Mouse (Mus musculus): ENCODE measurements around the gene Mysm1. TPM values are rescaled to one million over a fixed set of nuclear protein-coding genes. Genes with fewer than 3 reads are reported as not detected.
A peak's percentile ranks its signal among the peaks of the same experiment; 100 is the strongest.

The Mysm1 gene
- polyA plus RNA-seq, 1 experiment from 2014 or later = 41.1 TPM

DNA sequence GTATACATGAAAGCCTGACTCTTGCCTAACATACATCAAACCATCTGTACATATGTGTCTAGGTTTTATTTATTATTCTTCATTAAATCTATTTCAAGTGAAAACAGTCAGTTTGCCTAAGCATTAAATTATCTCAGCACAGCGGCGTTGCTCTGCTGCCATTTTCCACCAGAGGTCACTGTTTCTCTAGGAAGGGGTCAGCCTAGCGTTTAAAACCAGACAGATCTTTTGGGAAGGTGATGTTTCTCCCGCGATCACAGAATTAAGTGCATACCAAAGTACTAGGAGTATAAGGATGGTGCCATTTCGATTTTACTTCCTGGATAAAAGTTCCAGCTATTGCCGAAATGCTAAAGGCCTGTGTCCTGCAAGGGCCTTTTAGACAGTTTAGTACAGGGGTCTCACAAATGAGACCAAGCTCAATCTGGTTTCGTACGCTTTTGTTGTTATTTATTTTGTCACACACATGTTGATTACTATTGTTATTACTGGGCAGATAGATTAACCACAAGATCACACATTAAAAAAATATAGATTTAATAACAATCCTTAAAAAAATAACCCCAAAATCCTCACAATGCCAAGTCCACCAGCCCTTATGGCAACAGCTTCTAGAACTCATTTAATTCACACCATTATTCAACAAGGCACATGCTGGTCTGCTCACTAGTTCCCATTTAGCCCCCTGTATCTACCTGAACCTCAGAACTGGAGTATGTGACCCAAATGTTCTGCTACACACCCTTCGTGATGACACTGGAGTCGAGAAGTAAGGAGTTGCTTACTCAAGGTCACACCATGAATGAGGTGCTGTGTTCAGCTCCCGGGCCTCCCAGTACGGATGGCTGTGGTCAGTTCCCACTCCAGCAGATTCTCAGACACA lies 29.5 kb upstream of the Mysm1 start:
- 45% methylated on average over 13 of the region's 13 CpGs for WGBS
- H3K4me2 ChIP-seq (replicated peaks; ENCODE audit: low read depth, low read length) = no peak overlapping the region

GRCm38 (mm10) chr4:95007759-95008158 lies 28.9 kb upstream of the Mysm1 start:
- no peaks in the 10 kb centered on the region for H3K36me3 ChIP-seq (ENCODE audit: control insufficient read depth, insufficient read depth, low read length)
- H3K4me2 ChIP-seq (replicated peaks; ENCODE audit: low read depth, low read length) = no peak overlapping the region
- H3K9me3 ChIP-seq (ENCODE audit: control insufficient read depth, low read length) = no peaks in the 10 kb centered on the region
- H3K4me3 ChIP-seq (ENCODE audit: low read length) = no peak overlapping the region
- WGBS = 39% methylated on average over 8 of the region's 8 CpGs
- H3K4me1 ChIP-seq (ENCODE audit: control insufficient read depth, insufficient read depth, low read length) = no peaks in the 10 kb centered on the region
- ATAC-seq (ENCODE audit: low FRiP score, low TSS enrichment) = no peak
- H3K27me3 ChIP-seq (ENCODE audit: control insufficient read depth, insufficient read depth, low read length) = no peaks in the 10 kb centered on the region
- H3K27ac ChIP-seq (ENCODE audit: low read depth, low read length) = no peak overlapping the region
- no peak overlapping the region for H3K9ac ChIP-seq (ENCODE audit: low read depth, low read length)

More for the DNA sequence above, 29.5 kb upstream of the Mysm1 start:
- H3K9me3 ChIP-seq (ENCODE audit: control insufficient read depth, low read length) = no peaks in the 10 kb centered on the region
- no peaks in the 10 kb centered on the region for H3K4me1 ChIP-seq (ENCODE audit: control insufficient read depth, insufficient read depth, low read length)
- no peaks in the 10 kb centered on the region for H3K36me3 ChIP-seq (ENCODE audit: control insufficient read depth, insufficient read depth, low read length)
- H3K27ac ChIP-seq (ENCODE audit: low read depth, low read length) = no peak overlapping the region
- no peak overlapping the region for H3K4me3 ChIP-seq (ENCODE audit: low read length)
- ATAC-seq (ENCODE audit: low FRiP score, low TSS enrichment) = peak; percentile 83
- no peak overlapping the region for H3K9ac ChIP-seq (ENCODE audit: low read depth, low read length)
- H3K27me3 ChIP-seq (ENCODE audit: control insufficient read depth, insufficient read depth, low read length) = no peaks in the 10 kb centered on the region

DNA sequence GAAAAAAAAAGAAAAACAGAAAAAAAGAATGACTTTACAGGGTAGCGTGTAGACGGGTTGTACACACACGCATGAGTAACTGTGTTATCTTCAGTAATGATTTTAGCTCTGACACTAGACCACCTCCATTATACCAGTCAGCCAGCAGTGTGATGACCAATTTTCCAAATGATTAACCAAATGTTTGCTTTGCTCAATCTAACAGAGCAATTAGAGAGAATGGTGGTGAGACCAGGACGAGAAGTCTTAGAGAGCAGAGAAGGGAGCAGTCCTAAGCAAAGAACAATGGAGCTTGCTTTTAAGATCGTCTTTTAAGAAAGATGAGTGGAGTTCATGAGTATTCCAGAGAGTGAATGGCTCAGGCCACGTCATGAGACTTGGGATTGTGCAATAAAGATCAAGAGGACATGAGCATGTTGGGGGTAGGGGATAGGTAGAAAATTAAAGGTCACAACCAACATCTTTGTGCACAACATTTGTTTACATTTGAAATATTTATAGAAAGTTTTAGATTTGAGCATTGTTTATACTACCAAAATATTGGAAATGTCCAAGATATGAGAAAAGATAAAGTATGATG lies 26.4 kb upstream of the Mysm1 start:
- Histone ChIP-seq H3K27me3 (ENCODE audit: control insufficient read depth, insufficient read depth, low read length) (no peaks in the 10 kb centered on the region), H3K9me3 (ENCODE audit: control insufficient read depth, low read length) (no peaks in the 10 kb centered on the region), H3K36me3 (ENCODE audit: control insufficient read depth, insufficient read depth, low read length) (no peaks in the 10 kb centered on the region), H3K4me3 (ENCODE audit: low read length) (no peak overlapping the region), H3K9ac (ENCODE audit: low read depth, low read length) (no peak overlapping the region), H3K4me1 (ENCODE audit: control insufficient read depth, insufficient read depth, low read length) (no peaks in the 10 kb centered on the region), H3K27ac (ENCODE audit: low read depth, low read length) (no peak overlapping the region), H3K4me2 (replicated peaks; ENCODE audit: low read depth, low read length) (no peak overlapping the region)
- 72% methylated on average over 6 of the region's 6 CpGs for WGBS
- ATAC-seq (ENCODE audit: low FRiP score, low TSS enrichment) = no peak

GRCm38 (mm10) chr4:95001043-95001775 lies 22.3 kb upstream of the Mysm1 start:
- Histone ChIP-seq H3K27ac (ENCODE audit: low read depth, low read length) (no peak overlapping the region), H3K27me3 (ENCODE audit: control insufficient read depth, insufficient read depth, low read length) (no peaks in the 10 kb centered on the region), H3K9ac (ENCODE audit: low read depth, low read length) (no peak overlapping the region), H3K4me1 (ENCODE audit: control insufficient read depth, insufficient read depth, low read length) (no peaks in the 10 kb centered on the region), H3K4me2 (replicated peaks; ENCODE audit: low read depth, low read length) (no peak overlapping the region), H3K36me3 (ENCODE audit: control insufficient read depth, insufficient read depth, low read length) (no peaks in the 10 kb centered on the region), H3K4me3 (ENCODE audit: low read length) (no peak overlapping the region), H3K9me3 (ENCODE audit: control insufficient read depth, low read length) (no peaks in the 10 kb centered on the region)
- ATAC-seq (ENCODE audit: low FRiP score, low TSS enrichment) = no peak
- WGBS = 60% methylated on average over 6 of the region's 6 CpGs

GRCm38 (mm10) chr4:95000147-95000546 lies 21.2 kb upstream of the Mysm1 start:
- H3K36me3 ChIP-seq (ENCODE audit: control insufficient read depth, insufficient read depth, low read length) = no peaks in the 10 kb centered on the region
- H3K9me3 ChIP-seq (ENCODE audit: control insufficient read depth, low read length) = no peaks in the 10 kb centered on the region
- H3K27ac ChIP-seq (ENCODE audit: low read depth, low read length) = no peak overlapping the region
- H3K4me3 ChIP-seq (ENCODE audit: low read length) = no peak overlapping the region
- no peak overlapping the region for H3K4me2 ChIP-seq (replicated peaks; ENCODE audit: low read depth, low read length)
- ATAC-seq (ENCODE audit: low FRiP score, low TSS enrichment) = no peak
- 79% methylated on average over 1 of the region's 1 CpGs for WGBS
- no peaks in the 10 kb centered on the region for H3K27me3 ChIP-seq (ENCODE audit: control insufficient read depth, insufficient read depth, low read length)
- H3K4me1 ChIP-seq (ENCODE audit: control insufficient read depth, insufficient read depth, low read length) = no peaks in the 10 kb centered on the region
- H3K9ac ChIP-seq (ENCODE audit: low read depth, low read length) = no peak overlapping the region

GRCm38 (mm10) chr4:94999249-94999648 lies 20.3 kb upstream of the Mysm1 start:
- no peak overlapping the region for H3K27ac ChIP-seq (ENCODE audit: low read depth, low read length)
- no peak overlapping the region for H3K4me2 ChIP-seq (replicated peaks; ENCODE audit: low read depth, low read length)
- no peaks in the 10 kb centered on the region for H3K36me3 ChIP-seq (ENCODE audit: control insufficient read depth, insufficient read depth, low read length)
- ATAC-seq (ENCODE audit: low FRiP score, low TSS enrichment) = no peak
- 47% methylated on average over 3 of the region's 3 CpGs for WGBS
- H3K4me1 ChIP-seq (ENCODE audit: control insufficient read depth, insufficient read depth, low read length) = no peaks in the 10 kb centered on the region
- no peak overlapping the region for H3K9ac ChIP-seq (ENCODE audit: low read depth, low read length)
- H3K27me3 ChIP-seq (ENCODE audit: control insufficient read depth, insufficient read depth, low read length) = no peaks in the 10 kb centered on the region
- H3K4me3 ChIP-seq (ENCODE audit: low read length) = no peak overlapping the region
- no peaks in the 10 kb centered on the region for H3K9me3 ChIP-seq (ENCODE audit: control insufficient read depth, low read length)

DNA sequence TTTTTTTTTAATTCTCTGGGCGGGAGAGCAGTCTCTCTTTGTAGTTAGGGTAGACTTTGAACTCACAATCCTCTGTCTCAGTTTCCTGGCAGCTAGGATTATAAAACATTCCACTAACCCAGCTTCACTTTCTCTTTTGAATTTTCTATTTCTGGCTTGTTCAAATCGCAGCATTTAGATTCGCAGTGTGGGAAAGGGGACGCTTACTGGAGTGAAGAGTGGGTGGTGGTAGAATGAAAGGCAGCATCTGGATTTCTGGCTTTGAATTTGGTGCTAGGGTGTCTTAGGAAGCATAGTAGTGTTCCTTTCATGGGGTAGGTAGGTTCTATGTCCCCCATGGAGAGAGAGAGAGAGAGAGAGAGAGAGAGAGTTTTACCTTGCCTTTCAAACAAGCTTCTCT lies 17.0 kb upstream of the Mysm1 start:
- Histone ChIP-seq H3K4me3 (ENCODE audit: low read length) (no peak overlapping the region), H3K36me3 (ENCODE audit: control insufficient read depth, insufficient read depth, low read length) (no peaks in the 10 kb centered on the region), H3K27me3 (ENCODE audit: control insufficient read depth, insufficient read depth, low read length) (no peaks in the 10 kb centered on the region), H3K4me1 (ENCODE audit: control insufficient read depth, insufficient read depth, low read length) (no peaks in the 10 kb centered on the region), H3K9me3 (ENCODE audit: control insufficient read depth, low read length) (no peaks in the 10 kb centered on the region), H3K27ac (ENCODE audit: low read depth, low read length) (no peak overlapping the region), H3K4me2 (replicated peaks; ENCODE audit: low read depth, low read length) (no peak overlapping the region), H3K9ac (ENCODE audit: low read depth, low read length) (no peak overlapping the region)
- WGBS = 85% methylated on average over 4 of the region's 4 CpGs
- no peak for ATAC-seq (ENCODE audit: low FRiP score, low TSS enrichment)

DNA sequence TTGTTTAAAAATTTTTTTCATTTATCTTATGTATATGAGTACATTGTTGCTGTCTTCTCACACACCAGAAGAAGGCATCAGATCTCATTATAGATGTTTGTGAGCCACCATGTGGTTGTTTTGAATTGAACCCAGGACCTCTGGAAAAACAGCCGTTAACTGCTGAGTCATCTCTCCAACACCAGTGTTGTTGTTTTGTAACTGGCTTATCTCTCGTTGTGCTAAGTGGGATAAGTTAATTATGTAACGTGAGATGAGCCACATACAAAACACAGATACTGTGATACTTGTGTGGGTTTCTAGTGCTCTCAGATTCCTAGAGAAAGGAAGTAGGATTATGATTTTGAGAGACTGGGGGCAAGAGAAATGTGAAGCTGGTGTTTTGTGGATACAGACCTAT lies 11.3 kb upstream of the Mysm1 start:
- no peak for ATAC-seq (ENCODE audit: low FRiP score, low TSS enrichment)
- H3K36me3 ChIP-seq (ENCODE audit: control insufficient read depth, insufficient read depth, low read length) = no peaks in the 10 kb centered on the region
- WGBS = 61% methylated on average over 3 of the region's 3 CpGs

GRCm38 (mm10) chr4:94987725-94988124 lies 8.8 kb upstream of the Mysm1 start:
- WGBS = 59% methylated on average over 4 of the region's 4 CpGs
- no peak for ATAC-seq (ENCODE audit: low FRiP score, low TSS enrichment)

More for the DNA sequence above, 11.3 kb upstream of the Mysm1 start:
- no peaks in the 10 kb centered on the region for H3K4me1 ChIP-seq (ENCODE audit: control insufficient read depth, insufficient read depth, low read length)
- H3K4me3 ChIP-seq (ENCODE audit: low read length) = no peak overlapping the region
- H3K4me2 ChIP-seq (replicated peaks; ENCODE audit: low read depth, low read length) = no peak overlapping the region
- no peaks in the 10 kb centered on the region for H3K9me3 ChIP-seq (ENCODE audit: control insufficient read depth, low read length)
- no peak overlapping the region for H3K27ac ChIP-seq (ENCODE audit: low read depth, low read length)
- no peaks in the 10 kb centered on the region for H3K27me3 ChIP-seq (ENCODE audit: control insufficient read depth, insufficient read depth, low read length)
- H3K9ac ChIP-seq (ENCODE audit: low read depth, low read length) = no peak overlapping the region

More at GRCm38 (mm10) chr4:94987725-94988124, 8.8 kb upstream of the Mysm1 start:
- Histone ChIP-seq H3K9ac (ENCODE audit: low read depth, low read length) (no peak overlapping the region), H3K36me3 (ENCODE audit: control insufficient read depth, insufficient read depth, low read length) (no peaks in the 10 kb centered on the region), H3K4me1 (ENCODE audit: control insufficient read depth, insufficient read depth, low read length) (no peaks in the 10 kb centered on the region), H3K27ac (ENCODE audit: low read depth, low read length) (no peak overlapping the region), H3K9me3 (ENCODE audit: control insufficient read depth, low read length) (no peaks in the 10 kb centered on the region), H3K4me3 (ENCODE audit: low read length) (no peak overlapping the region), H3K27me3 (ENCODE audit: control insufficient read depth, insufficient read depth, low read length) (no peaks in the 10 kb centered on the region), H3K4me2 (replicated peaks; ENCODE audit: low read depth, low read length) (no peak overlapping the region)
